Mouse (Mus musculus) stomach, postnatal 0 days (tissue): ENCODE measurements around the gene Krt18. TPM values are rescaled to one million over a fixed set of nuclear protein-coding genes. Genes with fewer than 3 reads are reported as not detected.

Experiments used
- ATAC-seq: fragments of 200-750 bp; cut with Nextera tagmentation; 2 replicates; pipeline ENCODE4 v1.8.0; 2017; ENCODE audit not compliant: low FRiP score, low TSS enrichment
- DNase-seq: peaks from one replicate; pipeline ENCODE4 v3.0.0-alpha.2; 2016; ENCODE audit warnings: low spot score
- H3K27ac ChIP-seq: fragments of 300-500 bp; sonication (generic); replicated peaks from 2 replicates; pipeline ENCODE4 v1.5.1; 2014; ENCODE audit warnings: mild to moderate bottlenecking, control low read depth
- H3K27me3 ChIP-seq: fragments of 300-500 bp; sonication (generic); 2 replicates; pipeline ENCODE4 v1.6.1; 2014; ENCODE audit warnings: low read length; ENCODE audit not compliant: control insufficient read depth, insufficient read depth
- H3K36me3 ChIP-seq: fragments of 300-500 bp; sonication (generic); 2 replicates; pipeline ENCODE4 v1.6.1; 2014; ENCODE audit warnings: low read length, mixed read lengths; ENCODE audit not compliant: control insufficient read depth, insufficient read depth
- H3K4me1 ChIP-seq: fragments of 300-500 bp; sonication (generic); replicated peaks from 2 replicates; pipeline ENCODE4 v1.6.1; 2014; ENCODE audit warnings: antibody characterized with exemption; ENCODE audit not compliant: control insufficient read depth, insufficient read depth
- H3K4me2 ChIP-seq: fragments of 300-500 bp; sonication (generic); replicated peaks from 2 replicates; pipeline ENCODE4 v1.6.1; 2014; ENCODE audit warnings: low read depth, mild to moderate bottlenecking, control low read depth, moderate library complexity
- H3K4me3 ChIP-seq: fragments of 300-500 bp; sonication (generic); 2 replicates; pipeline ENCODE4 v1.5.1; 2014; ENCODE audit warnings: low read depth, low read length, control low read depth
- H3K9ac ChIP-seq: fragments of 300-500 bp; sonication (generic); 2 replicates; pipeline ENCODE4 v1.6.1; 2014; ENCODE audit warnings: mild to moderate bottlenecking, low read length, control low read depth, mixed read lengths
- H3K9me3 ChIP-seq: fragments of 300-500 bp; sonication (generic); 2 replicates; pipeline ENCODE4 v1.6.1; 2016; ENCODE audit warnings: low read length; ENCODE audit not compliant: control insufficient read depth
- CTCF ChIP-seq: IDR thresholded peaks from 2 replicates; pipeline ENCODE4 v1.5.1; 2016; ENCODE audit warnings: antibody characterized with exemption, low read depth, mild to moderate bottlenecking, moderate library complexity
- EP300 ChIP-seq: optimal IDR thresholded peaks from 2 replicates; pipeline ENCODE3; 2016; ENCODE audit warnings: antibody characterized with exemption
- WGBS: fragments of 180-500 bp; shearing (Covaris S2); extraction: QIAGEN DNeasy Blood & Tissue Kit; methylation state at CpG from one replicate; pipeline ENCODE4 v1.1.7; 2014; 5-methylcytosine and 5-hydroxymethylcytosine counted together
- polyA plus RNA-seq: library from polyadenylated mRNA; unstranded; fragments of >200 nt; fragmentation: Nextera tagmentation; extraction: Ambion mirVana; gene quantifications from 2 replicates; pipeline ENCODE4 v1.2.1, GENCODE M21; 2015

Gene Krt18
- polyA plus RNA-seq, 1 experiment from 2014 or later = 715 TPM

DNA sequence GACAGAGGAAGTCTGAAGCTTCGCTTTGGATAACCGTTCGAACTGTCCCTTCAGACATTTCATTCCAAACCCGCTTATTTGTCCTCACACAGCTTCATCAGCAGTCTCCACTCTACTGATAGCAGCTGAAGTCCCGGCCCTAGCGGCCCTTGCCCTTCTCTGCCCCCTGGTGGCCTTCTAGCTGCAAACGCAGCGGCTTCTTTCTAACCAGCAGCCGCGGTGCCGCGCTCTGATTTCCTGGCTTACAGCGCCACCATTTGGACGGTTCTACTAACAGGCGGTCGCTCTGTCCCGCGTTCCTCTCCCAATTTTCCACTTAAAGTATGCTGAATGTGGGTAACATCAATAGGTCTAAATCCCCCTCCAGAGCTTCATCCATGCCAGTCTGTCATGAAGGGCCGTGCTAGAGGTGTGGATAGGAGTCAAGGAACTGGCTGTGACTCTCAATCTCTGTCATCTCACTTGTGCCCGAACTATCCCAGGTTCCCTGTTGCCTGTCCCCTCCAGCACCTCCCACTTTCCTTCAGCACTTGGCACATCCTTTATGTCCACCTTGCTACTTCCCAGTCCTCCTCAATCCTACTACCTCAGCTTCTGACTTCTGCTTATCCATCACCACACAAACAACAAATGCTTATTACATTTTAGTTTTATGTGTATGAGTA, 37.8 kb downstream of the Krt18 start:
- Histone ChIP-seq H3K4me3 (no peak overlapping the region), H3K27me3 (no peaks in the 10 kb centered on the region), H3K36me3 (no peaks in the 10 kb centered on the region), H3K4me2 (no peak overlapping the region), H3K9ac (no peak overlapping the region), H3K4me1 (peaks cover 3% of the 10 kb centered on the region; the same call in 1 of the 2 replicates), H3K27ac (no peak overlapping the region), H3K9me3 (no peaks in the 10 kb centered on the region)
- DNase-seq (peak; percentile 94), ATAC-seq (peak; percentile 78)
- TF ChIP-seq EP300 (no peak), CTCF (peak; percentile 100)
- WGBS = 4% methylated on average over 20 of the region's 20 CpGs

DNA sequence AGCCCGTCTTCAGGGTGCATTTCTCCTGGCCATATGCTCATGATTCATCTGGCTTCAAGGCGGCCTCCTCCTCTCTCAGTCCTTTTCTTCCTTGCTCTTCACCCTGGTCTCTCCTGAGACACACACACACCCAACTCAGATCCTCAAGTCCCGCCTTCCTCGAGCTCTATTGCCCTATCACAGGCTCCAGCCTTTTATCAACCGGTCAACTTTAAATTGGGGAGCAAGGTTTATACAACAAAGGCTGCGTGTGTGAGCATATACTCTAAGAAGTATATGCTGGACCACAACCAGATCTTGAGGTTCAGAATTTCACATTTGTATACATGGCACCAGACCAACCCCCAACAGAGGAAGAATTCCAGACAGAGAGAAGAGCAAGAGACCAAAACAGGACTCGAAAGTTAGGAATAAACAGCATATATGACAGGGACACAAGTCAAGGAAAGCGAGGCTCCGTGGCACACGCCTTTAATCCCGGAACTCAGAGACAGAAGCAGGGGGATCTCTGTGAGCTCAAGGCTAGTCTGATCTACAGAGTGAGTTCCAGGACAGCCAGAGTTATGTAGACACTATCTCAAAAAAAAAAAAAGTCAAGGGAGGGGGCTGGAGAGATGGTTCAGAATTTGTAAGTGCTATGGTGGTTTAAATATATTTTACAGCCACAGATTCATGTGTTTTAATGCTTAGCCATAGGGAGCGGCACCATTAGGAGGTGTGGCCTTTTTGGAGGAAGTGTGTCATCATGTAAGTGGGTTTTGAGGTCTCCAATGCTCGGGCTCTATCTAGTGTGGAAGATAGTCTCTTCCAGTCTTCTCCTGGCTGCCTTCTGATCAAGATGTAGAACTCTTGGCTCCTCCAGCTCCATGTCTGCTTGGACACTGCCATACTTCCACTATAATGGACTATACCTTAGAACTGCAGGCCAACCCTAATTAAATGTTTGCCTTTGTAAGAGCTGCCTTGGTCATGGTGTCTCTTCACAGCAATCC, 42.8 kb downstream of the Krt18 start:
- no peaks in the 10 kb centered on the region for H3K9me3 ChIP-seq
- WGBS = 64% methylated on average over 13 of the region's 13 CpGs
- H3K4me2 ChIP-seq = no peak overlapping the region
- no peak overlapping the region for H3K4me3 ChIP-seq
- ATAC-seq = no peak
- 0 out of 2 replicates have a peak, but pooled peaks cover 2% of the 10 kb centered on the region for H3K4me1 ChIP-seq
- DNase-seq = no peak
- no peak overlapping the region for H3K9ac ChIP-seq
- TF ChIP-seq EP300 = no peak
- no peak for TF ChIP-seq CTCF
- no peaks in the 10 kb centered on the region for H3K27me3 ChIP-seq
- H3K27ac ChIP-seq = no peak overlapping the region
- H3K36me3 ChIP-seq = no peaks in the 10 kb centered on the region

DNA sequence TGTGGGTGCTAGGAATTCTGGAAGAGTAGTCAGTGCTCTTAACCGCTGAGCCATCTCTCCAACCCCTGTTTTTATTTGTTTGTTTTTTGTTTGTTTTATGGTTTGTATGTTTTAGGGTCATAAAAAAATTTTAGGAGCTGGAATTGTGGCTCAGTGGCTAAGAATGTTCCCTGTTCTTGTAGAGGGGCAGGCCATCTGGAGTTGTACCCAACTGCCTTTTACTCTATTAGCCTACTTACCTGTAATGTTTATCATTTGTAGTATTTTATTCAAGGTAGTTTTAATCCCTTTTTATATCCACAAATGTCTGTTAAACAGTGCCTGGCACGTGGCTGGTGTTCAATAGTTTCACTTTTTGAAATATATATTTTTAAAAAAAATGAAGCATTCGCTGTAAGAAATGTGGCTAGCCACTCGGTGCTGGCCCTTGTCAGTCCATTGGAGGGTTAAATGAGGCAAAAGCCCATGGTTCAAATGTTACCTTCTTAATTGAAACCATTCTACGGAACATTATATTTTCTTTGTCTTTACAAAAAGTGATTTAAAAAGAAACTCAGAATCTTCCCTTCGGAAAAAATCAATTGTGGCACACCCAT, 45.1 kb downstream of the Krt18 start:
- WGBS = 14% methylated on average over 6 of the region's 6 CpGs
- Histone ChIP-seq H3K9me3 (no peaks in the 10 kb centered on the region), H3K27me3 (no peaks in the 10 kb centered on the region), H3K4me1 (0 out of 2 replicates have a peak, but pooled peaks cover 2% of the 10 kb centered on the region), H3K4me3 (peak overlapping the region; percentile 94), H3K4me2 (peak overlapping the region; percentile 51), H3K27ac (peak overlapping the region; percentile 69), H3K9ac (0 out of 2 replicates have a peak overlapping the region, but pooled peaks have one; percentile 23), H3K36me3 (no peaks in the 10 kb centered on the region)
- ATAC-seq = peak; percentile 5; the same call in 1 of the 2 replicates
- no peak for DNase-seq
- no peak for TF ChIP-seq EP300
- no peak for TF ChIP-seq CTCF

- H3K36me3 ChIP-seq = no peaks in the 10 kb centered on the region
- WGBS = under 1% methylated on average over 58 of the region's 58 CpGs
- H3K9ac ChIP-seq = peak within 1 kb of the TSS; percentile 94
- peak; percentile 45 for TF ChIP-seq CTCF
- no peak for TF ChIP-seq EP300
- 0 out of 2 replicates have a peak, but pooled peaks cover 2% of the 10 kb centered on the region for H3K4me1 ChIP-seq
- H3K4me3 ChIP-seq = peak within 1 kb of the TSS; percentile 94
- peak; percentile 96 for ATAC-seq
- H3K4me2 ChIP-seq = peak within 1 kb of the TSS; percentile 67
- no peaks in the 10 kb centered on the region for H3K9me3 ChIP-seq
- DNase-seq = peak; percentile 100
- no peaks in the 10 kb centered on the region for H3K27me3 ChIP-seq
- peak within 1 kb of the TSS; percentile 96 for H3K27ac ChIP-seq
Observed at GRCm38 (mm10) chr15:102073559-102074069, 45.6 kb downstream of the Krt18 start, which contains the start of gene Eif4b. Gene Eif4b, plus strand, starts transcription at chr15:102073773.

DNA sequence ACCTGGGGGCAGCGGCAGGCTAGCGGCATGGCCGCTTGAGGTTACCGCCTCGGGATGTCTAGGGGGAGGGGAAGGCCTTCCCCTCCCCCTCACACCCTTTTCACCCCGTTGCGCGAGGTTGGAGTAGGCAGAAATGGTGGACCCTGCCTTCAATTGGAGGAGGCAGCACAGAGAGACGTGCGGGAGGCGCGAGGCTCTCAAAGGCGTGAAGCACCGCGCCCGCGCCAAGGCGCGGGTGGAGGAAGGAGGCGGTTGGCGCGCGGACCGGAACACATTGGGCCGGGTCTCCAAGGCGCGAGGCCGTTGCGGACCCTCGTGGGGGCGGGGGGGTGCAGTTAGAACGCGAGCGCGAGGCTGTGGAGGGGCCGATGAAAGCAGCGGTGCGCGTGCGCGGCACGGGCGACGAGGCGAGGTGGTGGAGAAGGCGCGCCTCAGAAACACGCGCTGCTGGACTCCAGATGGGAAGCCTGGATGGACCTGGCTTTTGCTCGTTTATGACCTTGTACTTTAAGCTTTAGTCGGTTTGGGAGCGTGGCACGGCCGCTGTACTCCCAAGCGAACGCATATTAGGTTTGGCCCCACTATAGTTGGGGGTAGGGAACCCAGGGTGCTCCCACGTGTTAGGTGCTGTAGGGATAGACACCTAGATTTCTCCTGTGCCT, 46.2 kb downstream of the Krt18 start:
- H3K4me3 ChIP-seq = peak overlapping the region; percentile 94
- under 1% methylated on average over 55 of the region's 57 CpGs for WGBS
- H3K4me1 ChIP-seq = 0 out of 2 replicates have a peak, but pooled peaks cover 2% of the 10 kb centered on the region
- H3K36me3 ChIP-seq = no peaks in the 10 kb centered on the region
- H3K27ac ChIP-seq = peak overlapping the region; percentile 96
- no peaks in the 10 kb centered on the region for H3K27me3 ChIP-seq
- peak; percentile 69 for DNase-seq
- TF ChIP-seq EP300 = peak; percentile 81
- TF ChIP-seq CTCF = no peak
- peak overlapping the region; percentile 94 for H3K9ac ChIP-seq
- peak; percentile 43 for ATAC-seq
- peak overlapping the region; percentile 67 for H3K4me2 ChIP-seq
- no peaks in the 10 kb centered on the region for H3K9me3 ChIP-seq
